Mouse (Mus musculus) kidney, postnatal 4 days (tissue): ENCODE results near the gene Nfkb2.

ENCODE experiments used
- DNase-seq, 2 experiments: peaks; one replicate each; pipeline ENCODE4 v3.0.0; 2021; ENCODE audit warnings: mixed read lengths in 2 of 2

Nfkb2 gene

GRCm38 (mm10) chr19:46308706-46309435, 4.8 kb downstream of the Nfkb2 start:
- DNase-seq: peak; percentile 96

- no peak for DNase-seq
These were observed 5.7 kb downstream of the Nfkb2 start for GRCm38 (mm10) chr19:46309651-46310305.

- DNase-seq: no peak
These were observed 6.3 kb downstream of the Nfkb2 start for GRCm38 (mm10) chr19:46310312-46310865.

GRCm38 (mm10) chr19:46311341-46311740, 7.2 kb downstream of the Nfkb2 start:
- no peak for DNase-seq

- no peak for DNase-seq
These were observed 8.4 kb downstream of the Nfkb2 start for GRCm38 (mm10) chr19:46312566-46312965.

- no peak for DNase-seq
These were observed 9.0 kb downstream of the Nfkb2 start for GRCm38 (mm10) chr19:46313116-46313515.

- no peak for DNase-seq
These were observed 9.5 kb downstream of the Nfkb2 start for GRCm38 (mm10) chr19:46313591-46313990.

- DNase-seq: peak; percentile 56 to 60
These were observed 10.1 kb downstream of the Nfkb2 start for GRCm38 (mm10) chr19:46314151-46314601.

- DNase-seq: no peak
These were observed 11.0 kb downstream of the Nfkb2 start for GRCm38 (mm10) chr19:46314872-46315742.

GRCm38 (mm10) chr19:46315752-46316610, 11.9 kb downstream of the Nfkb2 start:
- no peak for DNase-seq

- no peak for DNase-seq
These were observed 12.9 kb downstream of the Nfkb2 start for GRCm38 (mm10) chr19:46316846-46317545.

- peak in 1 of 2 experiments; percentile 40 for DNase-seq
These were observed 13.4 kb downstream of the Nfkb2 start for GRCm38 (mm10) chr19:46317546-46317885.

- DNase-seq: peak; percentile 58 to 60
These were observed 13.9 kb downstream of the Nfkb2 start for GRCm38 (mm10) chr19:46318031-46318471.

GRCm38 (mm10) chr19:46318586-46319378, 14.7 kb downstream of the Nfkb2 start:
- peak; percentile 81 to 87 for DNase-seq

GRCm38 (mm10) chr19:46320076-46320785, 16.1 kb downstream of the Nfkb2 start:
- DNase-seq: no peak

GRCm38 (mm10) chr19:46321101-46321943, 17.2 kb downstream of the Nfkb2 start:
- peak in 1 of 2 experiments; percentile 20 for DNase-seq

- DNase-seq: no peak
These were observed 18.2 kb downstream of the Nfkb2 start for GRCm38 (mm10) chr19:46322144-46322995.
